Mouse (Mus musculus): ENCODE data around the gene Ak1.

- TF ChIP-seq POLR2A (IDR thresholded peaks at IDR 0.05; ENCODE audit: borderline replicate concordance, control insufficient read depth, low read depth, low read length) = no peak
- TF ChIP-seq CTCF (IDR thresholded peaks at IDR 0.05; ENCODE audit: control insufficient read depth, insufficient read depth, low read length) = no peak
These were observed 20.3 kb downstream of the Ak1 start for GRCm38 (mm10) chr2:32641810-32642209.
